Mouse (Mus musculus): ENCODE data around the gene Cox11.

Cox11 gene

GRCm38 (mm10) chr11:90663618-90664297, 25.8 kb downstream of the Cox11 start:
- in situ Hi-C loops (cut with MboI, MseI), result no loop called here

- in situ Hi-C loops (cut with MboI, MseI), result no loop called here
Observed at GRCm38 (mm10) chr11:90664345-90664986, 26.5 kb downstream of the Cox11 start.

DNA sequence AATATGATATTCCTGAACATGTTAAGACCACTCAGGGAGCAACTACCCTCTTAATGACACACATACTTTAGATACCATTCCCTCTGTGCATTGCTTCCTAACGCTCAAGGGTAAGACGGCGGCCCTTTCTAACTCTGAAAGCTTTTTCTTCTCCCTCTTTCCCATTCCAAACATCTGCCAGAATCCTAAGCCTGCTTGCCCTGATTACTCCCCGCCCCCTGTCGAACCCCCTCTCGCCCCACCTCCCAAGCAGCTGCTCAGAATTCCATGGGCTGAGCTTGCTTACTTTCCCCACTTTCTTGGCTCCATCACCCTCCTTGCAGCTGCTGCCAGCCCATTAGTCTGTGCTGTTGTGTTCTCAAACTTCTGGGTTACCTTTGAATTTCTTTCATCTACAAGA, 27.2 kb downstream of the Cox11 start:
- in situ Hi-C loops (cut with MboI, MseI), result no loop called here

GRCm38 (mm10) chr11:90666144-90666757, 28.3 kb downstream of the Cox11 start:
- in situ Hi-C loops (cut with MboI, MseI), result no loop called here

DNA sequence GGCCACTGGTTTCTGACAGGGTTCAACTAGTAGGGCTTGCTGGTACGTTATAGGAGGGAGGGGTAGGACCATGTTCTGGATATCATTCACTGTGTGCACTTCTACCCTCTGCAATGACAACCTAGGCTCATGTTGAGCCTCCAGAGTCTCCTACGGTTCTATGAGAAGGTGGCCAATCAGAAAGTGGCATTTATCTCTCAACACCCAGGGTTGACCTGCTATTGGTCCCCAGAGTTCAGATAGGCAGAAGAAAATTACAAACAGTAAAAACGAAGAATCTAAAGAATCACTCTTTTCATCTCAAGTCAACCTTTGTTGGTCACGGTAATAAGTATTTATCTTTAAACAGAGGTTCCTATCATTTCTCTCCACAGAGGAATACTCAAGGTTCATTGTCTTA, 28.9 kb downstream of the Cox11 start:
- in situ Hi-C loops (cut with MboI, MseI), result no loop called here

DNA sequence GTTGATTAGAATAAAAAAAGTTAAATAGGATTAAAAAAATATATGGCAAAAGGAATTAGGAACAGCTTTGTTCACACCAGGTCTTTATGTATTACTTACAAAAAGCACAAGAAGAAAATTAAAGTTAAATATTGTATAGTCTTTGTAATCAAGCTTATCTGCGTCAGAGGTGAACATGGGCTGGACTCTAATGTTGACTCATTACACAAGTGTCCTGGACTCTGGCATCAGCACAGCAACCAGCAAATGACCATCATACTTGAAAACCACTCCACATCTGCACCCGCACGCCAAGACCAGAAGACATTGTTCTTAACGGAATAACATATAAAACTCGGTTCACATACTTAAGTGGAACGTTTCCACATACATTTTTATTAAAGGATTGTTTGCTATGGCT, 29.4 kb downstream of the Cox11 start:
- in situ Hi-C loops (cut with MboI, MseI), result no loop called here

- in situ Hi-C loops (cut with MboI, MseI), result no loop called here
Observed at GRCm38 (mm10) chr11:90675479-90676110, 37.6 kb downstream of the Cox11 start.

- in situ Hi-C loops (cut with MboI, MseI), result no loop called here
Observed at GRCm38 (mm10) chr11:90677027-90677426, 39.1 kb downstream of the Cox11 start.

DNA sequence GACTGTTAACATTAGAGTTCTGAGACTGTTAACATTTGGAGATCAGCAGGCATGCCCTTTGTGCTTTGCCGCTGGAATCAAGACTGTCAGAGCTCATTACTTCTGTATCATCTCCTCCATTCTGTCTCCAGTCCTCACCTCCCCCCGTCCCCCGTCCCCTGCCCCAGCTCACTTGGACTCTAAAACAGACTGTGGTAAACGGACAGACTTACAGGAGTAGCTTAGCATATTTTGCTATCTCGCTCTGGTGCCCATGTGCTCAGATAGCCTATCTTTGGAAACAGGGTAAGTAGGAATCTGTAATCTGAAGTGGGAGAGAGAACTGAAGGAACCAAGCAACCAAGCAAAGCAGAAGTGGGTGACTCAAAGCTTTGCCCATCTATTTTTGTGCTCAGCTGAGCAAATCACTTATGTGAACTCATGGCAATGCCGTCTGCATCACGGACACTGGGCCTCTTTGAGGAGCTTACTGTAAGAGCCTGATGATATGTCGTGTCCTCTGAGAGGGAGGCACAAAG, 39.9 kb downstream of the Cox11 start:
- in situ Hi-C loops (cut with MboI, MseI), result no loop called here

DNA sequence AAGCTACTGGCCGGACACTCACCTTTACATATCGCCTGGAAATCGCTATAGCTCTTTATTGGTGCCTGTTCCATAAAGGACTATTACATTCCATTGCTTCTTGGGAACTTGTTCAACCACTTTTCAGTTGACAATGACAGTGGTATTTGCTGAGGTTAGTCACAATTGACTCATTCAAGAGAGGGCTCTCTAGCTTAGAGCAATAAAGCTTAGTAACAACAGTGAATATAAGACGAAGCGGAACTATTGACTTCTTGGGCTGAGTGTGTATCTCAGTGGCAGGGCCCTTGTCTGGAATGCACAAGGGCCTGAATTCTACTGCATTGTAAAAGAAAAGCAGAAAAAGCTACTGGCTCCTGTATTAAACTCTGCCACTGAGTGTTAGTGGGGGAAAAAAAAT, 40.6 kb downstream of the Cox11 start:
- in situ Hi-C loops (cut with MboI, MseI), result no loop called here

DNA sequence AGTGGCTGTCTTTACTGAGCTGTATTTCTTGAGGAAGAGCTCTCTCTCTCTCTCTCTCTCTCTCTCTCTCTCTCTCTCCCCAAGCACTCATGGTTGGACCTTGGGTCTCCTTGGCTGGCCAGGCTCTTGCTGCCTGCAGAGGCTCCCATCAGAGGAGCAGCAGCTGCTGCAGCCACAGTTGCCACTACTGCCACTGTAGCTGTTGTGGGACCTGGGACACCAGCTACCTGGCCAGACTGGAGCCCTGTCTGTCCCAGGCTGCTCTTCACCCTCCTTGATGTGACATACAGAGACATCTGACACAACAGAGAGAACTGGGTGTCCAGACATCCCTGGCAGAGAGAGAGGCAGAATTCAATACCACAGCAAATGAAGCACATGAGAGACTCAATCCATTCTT, 43.2 kb downstream of the Cox11 start:
- in situ Hi-C loops (cut with MboI, MseI), result loop anchor here in 1 of 2 experiments (10.0 kb wide), 1 partner anchor 1644 kb away; no protein-coding TSS in a partner anchor

- in situ Hi-C loops (cut with MboI, MseI), result loop anchor here in 1 of 2 experiments (10.0 kb wide), 1 partner anchor 1640 kb away; no protein-coding TSS in a partner anchor
Observed at GRCm38 (mm10) chr11:90684765-90685164, 46.8 kb downstream of the Cox11 start.

- in situ Hi-C loops (cut with MboI, MseI), result loop anchor here in 1 of 2 experiments (10.0 kb wide), 1 partner anchor 1640 kb away; no protein-coding TSS in a partner anchor
Observed at GRCm38 (mm10) chr11:90685196-90685595, 47.2 kb downstream of the Cox11 start.

DNA sequence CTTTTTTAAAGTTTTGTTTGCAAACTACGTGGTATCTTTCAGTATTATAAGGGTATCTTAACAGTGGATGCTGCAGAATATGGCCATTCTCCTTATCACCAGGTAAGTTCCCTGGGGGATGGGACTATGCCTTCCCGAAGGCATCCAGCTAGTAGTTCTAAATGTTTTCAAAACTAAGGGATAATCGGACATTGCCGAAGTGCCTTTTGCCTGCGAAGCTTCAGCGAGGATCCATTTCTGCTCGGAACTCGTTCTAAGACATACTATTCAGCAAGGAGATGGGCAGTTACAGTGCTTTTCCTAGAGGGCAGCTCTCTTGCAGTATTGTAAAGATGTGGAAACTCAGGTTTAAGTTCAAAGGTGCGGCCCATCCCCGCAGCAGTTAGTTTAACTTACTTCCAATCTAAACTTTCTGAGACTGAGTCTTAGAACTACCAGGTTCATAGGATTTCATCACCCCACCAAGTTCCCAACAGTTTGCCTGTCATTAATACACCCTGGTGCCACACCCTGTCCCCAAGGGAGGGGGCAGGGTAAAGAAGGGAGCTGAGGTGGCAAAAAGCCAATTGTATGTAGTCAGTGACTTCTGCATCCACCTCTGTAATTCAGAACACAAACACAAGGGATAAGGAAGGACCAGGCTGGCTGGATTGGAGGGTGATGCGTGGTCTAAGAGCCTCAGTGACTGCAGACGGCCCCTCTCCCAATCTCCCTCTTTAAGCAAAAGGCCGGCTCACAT, 48.5 kb downstream of the Cox11 start:
- in situ Hi-C loops (cut with MboI, MseI), result loop anchor here in 1 of 2 experiments (10.0 kb wide), 1 partner anchor 1638 kb away; no protein-coding TSS in a partner anchor

GRCm38 (mm10) chr11:90687040-90687439, 49.1 kb downstream of the Cox11 start:
- in situ Hi-C loops (cut with MboI, MseI), result loop anchor here in 1 of 2 experiments (10.0 kb wide), 1 partner anchor 1638 kb away; no protein-coding TSS in a partner anchor

- in situ Hi-C loops (cut with MboI, MseI), result loop anchor here in 1 of 2 experiments (10.0 kb wide), 1 partner anchor 1637 kb away; no protein-coding TSS in a partner anchor
Observed at GRCm38 (mm10) chr11:90687460-90688416, 49.8 kb downstream of the Cox11 start, which contains the start of gene Tom1l1. Gene Tom1l1, minus strand, starts transcription at chr11:90688366.

DNA sequence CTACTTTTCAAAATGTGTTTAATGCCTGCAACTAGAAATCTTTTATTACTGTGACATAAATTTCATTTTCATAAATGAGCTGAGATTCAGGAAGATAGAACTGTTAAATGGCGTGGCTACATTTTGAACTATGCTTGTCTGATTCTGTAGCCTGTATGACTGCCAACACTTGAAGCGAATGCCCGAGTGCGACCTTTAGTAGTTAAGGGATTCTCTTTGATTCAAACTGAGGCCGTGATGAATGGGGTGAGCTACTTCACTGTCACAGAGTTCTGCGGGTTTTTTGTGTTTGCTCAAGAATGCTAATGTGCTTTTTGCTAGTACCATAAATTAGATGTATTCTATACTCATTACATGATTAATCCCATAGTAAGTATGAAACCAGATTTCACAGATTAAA, 52.4 kb downstream of the Cox11 start:
- in situ Hi-C loops (cut with MboI, MseI), result no loop called here

DNA sequence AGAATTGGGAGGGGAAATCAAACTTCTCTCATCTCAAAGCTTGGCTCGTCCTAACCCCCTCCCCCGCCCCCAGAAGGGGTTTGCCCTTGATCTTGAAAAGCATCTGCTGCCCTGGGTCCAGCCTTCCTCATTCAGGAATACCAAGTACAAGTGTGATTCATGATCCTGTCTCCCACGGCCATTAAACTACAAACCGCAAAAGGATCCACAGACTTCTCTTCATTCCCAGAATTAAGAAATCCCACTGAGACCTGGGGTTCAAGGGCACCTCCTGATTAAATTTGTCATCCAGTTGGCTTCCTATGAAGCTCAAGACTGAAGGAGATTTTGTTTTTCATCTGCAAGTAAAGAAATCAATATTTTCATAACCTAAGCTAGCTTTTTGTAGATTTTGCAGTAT, 56.2 kb downstream of the Cox11 start:
- in situ Hi-C loops (cut with MboI, MseI), result no loop called here
